Mouse (Mus musculus): ENCODE results near the gene Nkx1-2.

Gene Nkx1-2

GRCm38 (mm10) chr7:132559138-132559766 lies 40.2 kb downstream of the Nkx1-2 start:
- no peak for DNase-seq (ENCODE audit: low spot score)

- no peak for DNase-seq (ENCODE audit: low spot score)
These were observed 41.2 kb downstream of the Nkx1-2 start for GRCm38 (mm10) chr7:132558141-132558736.

- DNase-seq (ENCODE audit: low spot score), result no peak
These were observed 42.9 kb downstream of the Nkx1-2 start for GRCm38 (mm10) chr7:132556575-132556974.

- DNase-seq (ENCODE audit: low spot score), result no peak
These were observed 43.5 kb downstream of the Nkx1-2 start for GRCm38 (mm10) chr7:132555911-132556310.

GRCm38 (mm10) chr7:132554091-132554490 lies 45.3 kb downstream of the Nkx1-2 start:
- no peak for DNase-seq (ENCODE audit: low spot score)

GRCm38 (mm10) chr7:132551351-132552126 lies 47.9 kb downstream of the Nkx1-2 start:
- peak; percentile 95 for DNase-seq (ENCODE audit: low spot score)

- no peak for DNase-seq (ENCODE audit: low spot score)
These were observed 52.3 kb downstream of the Nkx1-2 start for GRCm38 (mm10) chr7:132547126-132547525.

Data from ovary, postnatal 14 days (tissue).